Mouse (Mus musculus): Measurements from ENCODE around the gene Cadps. TPM values are rescaled to one million over a fixed set of nuclear protein-coding genes. Genes with fewer than 3 reads are reported as not detected.

The Cadps gene
- total and polyA plus RNA-seq, 3 experiments = 0.04 to 0.07 TPM; not detected in 1

- Histone ChIP-seq H3K36me3 (replicated peaks in 1 of 2; ENCODE audit: control insufficient read depth in 1 of 2, insufficient read depth in 1 of 2, low read length in 1 of 2) (no peaks in the 10 kb centered on the region), H3K27me3 (replicated peaks) (no peaks in the 10 kb centered on the region), H3K4me3 (replicated peaks in 1 of 3; ENCODE audit: low read depth in 2 of 3, low read length in 2 of 3, poor library complexity in 1 of 3) (no peak overlapping the region), H3K4me2 (ENCODE audit: insufficient read depth, low read depth, poor library complexity, severe bottlenecking) (no peak overlapping the region), H3K4me1 (ENCODE audit: control insufficient read depth in 1 of 2, insufficient read depth in 2 of 2) (peaks cover 11 to 25% of the 10 kb centered on the region in 2 experiments), H3K9me3 (replicated peaks; ENCODE audit: low read length) (no peaks in the 10 kb centered on the region), H3K9ac (ENCODE audit: insufficient read depth, low read depth) (no peak overlapping the region), H3K27ac (ENCODE audit: insufficient read depth, low read depth) (no peak overlapping the region), H3K79me2 (replicated peaks; ENCODE audit: control insufficient read depth, extremely low read depth, insufficient read depth, poor library complexity, severe bottlenecking) (no peaks in the 10 kb centered on the region)
- in situ Hi-C loops (cut with MboI; ENCODE audit: low pct_ligation_motif_present, low pct_unique_long_range_greater_than_20kb, low sequenced_read_pairs) (no loop called here), dilution Hi-C loops (cut with MboI; ENCODE audit: extremely low pct_ligation_motif_present, extremely low pct_unique_long_range_greater_than_20kb, low sequenced_read_pairs) (no loop called here)
- no peak for DNase-seq (ENCODE audit: extremely low read depth)
- TF ChIP-seq SMC3 (IDR thresholded peaks at IDR 0.05; ENCODE audit: low read depth, low read length) = peak; percentile 27; the same call in 1 of the 2 replicates
- peak in 1 of 2 experiments; percentile 30; a peak in 2 of 4 replicates for TF ChIP-seq CTCF (conservative IDR thresholded peaks at IDR 0.05 in 1 of 2, IDR thresholded peaks at IDR 0.05 in 1 of 2; ENCODE audit: low read depth in 2 of 2, low read length in 2 of 2)
- TF ChIP-seq TCF12 (IDR thresholded peaks at IDR 0.05; ENCODE audit: low read depth, low read length) = no peak
Measured at GRCm38 (mm10) chr14:12581657-12582056, 241.2 kb downstream of the Cadps start.

DNA sequence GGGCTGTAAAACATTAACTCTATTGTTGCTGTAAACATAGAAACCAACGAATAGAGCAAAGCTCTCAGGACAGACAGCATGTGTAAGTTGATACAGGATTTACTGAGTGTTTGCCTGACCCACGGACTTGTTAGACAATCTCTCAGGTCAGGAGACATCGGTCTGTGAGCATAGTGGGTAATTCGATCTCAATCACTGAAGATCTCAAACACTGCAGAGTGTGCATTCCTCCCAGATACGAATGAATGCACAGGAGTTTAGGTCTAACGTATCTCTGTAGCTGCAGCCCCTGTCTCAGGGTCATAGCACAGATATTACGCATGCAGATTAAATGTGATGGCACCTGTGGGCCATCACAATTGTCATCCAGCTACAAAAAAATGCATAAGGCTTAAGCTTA, 242.1 kb downstream of the Cadps start:
- H3K36me3 ChIP-seq (replicated peaks in 1 of 2; ENCODE audit: control insufficient read depth in 1 of 2, insufficient read depth in 1 of 2, low read length in 1 of 2) = no peaks in the 10 kb centered on the region
- no peak overlapping the region for H3K4me3 ChIP-seq (replicated peaks in 1 of 3; ENCODE audit: low read depth in 2 of 3, low read length in 2 of 3, poor library complexity in 1 of 3)
- H3K27me3 ChIP-seq (replicated peaks) = no peaks in the 10 kb centered on the region
- no peak overlapping the region for H3K27ac ChIP-seq (ENCODE audit: insufficient read depth, low read depth)
- no peak for DNase-seq (ENCODE audit: extremely low read depth)
- no peak overlapping the region for H3K9ac ChIP-seq (ENCODE audit: insufficient read depth, low read depth)
- H3K4me2 ChIP-seq (ENCODE audit: insufficient read depth, low read depth, poor library complexity, severe bottlenecking) = no peak overlapping the region
- no peaks in the 10 kb centered on the region for H3K9me3 ChIP-seq (replicated peaks; ENCODE audit: low read length)
- TF ChIP-seq JUND (conservative IDR thresholded peaks at IDR 0.05; ENCODE audit: low read depth, low read length) (no peak), BHLHE40 (IDR thresholded peaks at IDR 0.05; ENCODE audit: low read depth, low read length) (no peak), SIN3A (IDR thresholded peaks at IDR 0.05; ENCODE audit: low read length) (no peak), CTCF (conservative IDR thresholded peaks at IDR 0.05 in 1 of 2, IDR thresholded peaks at IDR 0.05 in 1 of 2; ENCODE audit: low read depth in 2 of 2, low read length in 2 of 2) (no peak), NELFE (IDR thresholded peaks at IDR 0.05; ENCODE audit: low read depth, low read length) (no peak), HCFC1 (IDR thresholded peaks at IDR 0.05; ENCODE audit: low read depth, low read length) (no peak), CHD1 (IDR thresholded peaks at IDR 0.05; ENCODE audit: low read depth, low read length) (no peak), RAD21 (IDR thresholded peaks at IDR 0.05; ENCODE audit: low read depth, low read length) (no peak), RCOR1 (conservative IDR thresholded peaks at IDR 0.05; ENCODE audit: low read depth, low read length) (no peak)
- in situ Hi-C loops (cut with MboI; ENCODE audit: low pct_ligation_motif_present, low pct_unique_long_range_greater_than_20kb, low sequenced_read_pairs) = no loop called here
- peaks cover 11 to 30% of the 10 kb centered on the region in 2 experiments for H3K4me1 ChIP-seq (ENCODE audit: control insufficient read depth in 1 of 2, insufficient read depth in 2 of 2)
- dilution Hi-C loops (cut with MboI; ENCODE audit: extremely low pct_ligation_motif_present, extremely low pct_unique_long_range_greater_than_20kb, low sequenced_read_pairs) = no loop called here
- H3K79me2 ChIP-seq (replicated peaks; ENCODE audit: control insufficient read depth, extremely low read depth, insufficient read depth, poor library complexity, severe bottlenecking) = no peaks in the 10 kb centered on the region

DNA sequence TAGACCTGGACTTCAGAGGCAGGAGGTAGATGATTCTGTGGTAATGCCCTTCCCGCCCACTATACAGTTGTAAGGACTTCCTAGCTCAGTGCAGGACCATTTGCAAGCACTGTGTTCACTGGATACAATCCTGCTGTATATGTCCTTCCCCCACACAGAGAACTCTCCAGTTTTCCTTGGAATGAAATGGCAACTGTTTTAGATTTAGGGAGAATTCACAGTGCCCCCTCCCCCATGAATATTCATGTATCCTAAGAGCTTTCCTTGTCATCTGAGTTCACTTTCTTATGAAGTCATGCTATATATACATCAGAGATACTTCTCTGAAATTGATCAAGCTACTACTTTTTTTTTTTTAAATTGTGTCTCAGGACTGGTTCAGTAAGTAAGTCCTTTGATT, 244.7 kb downstream of the Cadps start:
- Histone ChIP-seq H3K9me3 (replicated peaks; ENCODE audit: low read length) (no peaks in the 10 kb centered on the region), H3K36me3 (replicated peaks in 1 of 2; ENCODE audit: control insufficient read depth in 1 of 2, insufficient read depth in 1 of 2, low read length in 1 of 2) (no peaks in the 10 kb centered on the region), H3K9ac (ENCODE audit: insufficient read depth, low read depth) (no peak overlapping the region), H3K4me2 (ENCODE audit: insufficient read depth, low read depth, poor library complexity, severe bottlenecking) (no peak overlapping the region), H3K79me2 (replicated peaks; ENCODE audit: control insufficient read depth, extremely low read depth, insufficient read depth, poor library complexity, severe bottlenecking) (no peaks in the 10 kb centered on the region), H3K4me1 (ENCODE audit: control insufficient read depth in 1 of 2, insufficient read depth in 2 of 2) (peaks cover 11 to 42% of the 10 kb centered on the region in 2 experiments), H3K4me3 (replicated peaks in 1 of 3; ENCODE audit: low read depth in 2 of 3, low read length in 2 of 3, poor library complexity in 1 of 3) (no peak overlapping the region), H3K27me3 (replicated peaks) (no peaks in the 10 kb centered on the region), H3K27ac (ENCODE audit: insufficient read depth, low read depth) (no peak overlapping the region)
- TF ChIP-seq POLR2A (IDR thresholded peaks at IDR 0.05; ENCODE audit: low read depth, low read length) = no peak
- TF ChIP-seq ELF1 (IDR thresholded peaks at IDR 0.05; ENCODE audit: low read depth, low read length) = no peak
- TF ChIP-seq MXI1 (IDR thresholded peaks at IDR 0.05; ENCODE audit: low read depth, low read length) = no peak
- no peak for TF ChIP-seq RAD21 (IDR thresholded peaks at IDR 0.05; ENCODE audit: low read depth, low read length)
- TF ChIP-seq E2F4 (IDR thresholded peaks at IDR 0.05; ENCODE audit: insufficient replicate concordance, low read depth, low read length) = no peak
- no peak for TF ChIP-seq ZNF384 (IDR thresholded peaks at IDR 0.05; ENCODE audit: low read depth, low read length)
- no peak for TF ChIP-seq IRF4 (IDR thresholded peaks at IDR 0.05; ENCODE audit: low read depth, low read length)
- TF ChIP-seq POLR2AphosphoS2 (IDR thresholded peaks at IDR 0.05; ENCODE audit: low read depth, low read length) = no peak
- no peak for TF ChIP-seq JUN (IDR thresholded peaks at IDR 0.05; ENCODE audit: insufficient read depth, low read depth, low read length)
- TF ChIP-seq NELFE (IDR thresholded peaks at IDR 0.05; ENCODE audit: low read depth, low read length) = no peak
- TF ChIP-seq TCF12 (IDR thresholded peaks at IDR 0.05; ENCODE audit: low read depth, low read length) = no peak
- TF ChIP-seq PAX5 (IDR thresholded peaks at IDR 0.05; ENCODE audit: low read length) = no peak
- no peak for TF ChIP-seq KAT2A (IDR thresholded peaks at IDR 0.05; ENCODE audit: insufficient replicate concordance, low read length)
- TF ChIP-seq SIN3A (IDR thresholded peaks at IDR 0.05; ENCODE audit: low read length) = no peak
- TF ChIP-seq CTCF (conservative IDR thresholded peaks at IDR 0.05 in 1 of 2, IDR thresholded peaks at IDR 0.05 in 1 of 2; ENCODE audit: low read depth in 2 of 2, low read length in 2 of 2) = no peak
- TF ChIP-seq SMC3 (IDR thresholded peaks at IDR 0.05; ENCODE audit: low read depth, low read length) = no peak
- no peak for TF ChIP-seq BHLHE40 (IDR thresholded peaks at IDR 0.05; ENCODE audit: low read depth, low read length)
- TF ChIP-seq MAFK (IDR thresholded peaks at IDR 0.05; ENCODE audit: insufficient replicate concordance, low read length) = no peak
- no peak for TF ChIP-seq GABPA (IDR thresholded peaks at IDR 0.05; ENCODE audit: insufficient replicate concordance, low read depth, low read length)
- DNase-seq (ENCODE audit: extremely low read depth) = no peak
- in situ Hi-C loops (cut with MboI; ENCODE audit: low pct_ligation_motif_present, low pct_unique_long_range_greater_than_20kb, low sequenced_read_pairs) (no loop called here), dilution Hi-C loops (cut with MboI; ENCODE audit: extremely low pct_ligation_motif_present, extremely low pct_unique_long_range_greater_than_20kb, low sequenced_read_pairs) (no loop called here)
